Mouse (Mus musculus) spleen, adult 2 months (tissue): Measurements from ENCODE around the gene Coa4. TPM values are rescaled to one million over a fixed set of nuclear protein-coding genes. Genes with fewer than 3 reads are reported as not detected.

Source experiments
- DNase-seq, 2 experiments: peaks; one replicate each; pipeline versions ENCODE4 v3.0.0 to v3.0.0-alpha.2; 2012 to 2021; ENCODE audit warnings: low spot score in 2 of 2, low read depth in 1 of 2
- H3K27ac ChIP-seq: fragments of 200-500 bp; 2 replicates; pipeline ENCODE4 v1.5.1; 2012; ENCODE audit warnings: low read length, inconsistent platforms; ENCODE audit not compliant: insufficient read depth
- H3K27me3 ChIP-seq: fragments of 200-500 bp; 2 replicates; pipeline ENCODE4 v1.6.1; 2012; ENCODE audit warnings: mild to moderate bottlenecking, moderate library complexity, low read length, inconsistent platforms; ENCODE audit not compliant: control insufficient read depth, insufficient read depth
- H3K36me3 ChIP-seq: fragments of 200-500 bp; 2 replicates; pipeline ENCODE4 v1.6.1; 2012; ENCODE audit warnings: mild to moderate bottlenecking, low read length, inconsistent platforms; ENCODE audit not compliant: control insufficient read depth, insufficient read depth
- H3K4me1 ChIP-seq: fragments of 200-500 bp; 2 replicates; pipeline ENCODE4 v1.6.1; 2011; ENCODE audit warnings: inconsistent platforms; ENCODE audit not compliant: control insufficient read depth, insufficient read depth, insufficient read length
- H3K4me3 ChIP-seq: fragments of 200-500 bp; 2 replicates; pipeline ENCODE4 v1.5.1; 2011; ENCODE audit warnings: mild to moderate bottlenecking, inconsistent platforms; ENCODE audit not compliant: insufficient read depth, insufficient read length; ENCODE audit errors: extremely low read depth
- CTCF ChIP-seq: fragments of 200-500 bp; IDR thresholded peaks from 2 replicates; pipeline ENCODE4 v1.5.1; 2011; ENCODE audit warnings: mild to moderate bottlenecking, inconsistent platforms; ENCODE audit not compliant: insufficient read depth, insufficient read length, insufficient replicate concordance; ENCODE audit errors: extremely low read depth
- POLR2A ChIP-seq: fragments of 200-500 bp; IDR thresholded peaks from 2 replicates; pipeline ENCODE4 v1.6.1; 2011; ENCODE audit warnings: low read depth, low read length, inconsistent platforms
- WGBS: fragments of 180-500 bp; shearing (Covaris S2); methylation state at CpG from one replicate; pipeline ENCODE4 v1.1.7; 2018; 5-methylcytosine and 5-hydroxymethylcytosine counted together
- polyA plus RNA-seq: library from polyadenylated mRNA; depleted of rRNA; stranded (reverse); fragments of >200 nt; gene quantifications from 2 replicates; pipeline ENCODE4 v1.2.3, GENCODE M21; 2012

The Coa4 gene
- polyA plus RNA-seq, 1 experiment, result 7.8 TPM

DNA sequence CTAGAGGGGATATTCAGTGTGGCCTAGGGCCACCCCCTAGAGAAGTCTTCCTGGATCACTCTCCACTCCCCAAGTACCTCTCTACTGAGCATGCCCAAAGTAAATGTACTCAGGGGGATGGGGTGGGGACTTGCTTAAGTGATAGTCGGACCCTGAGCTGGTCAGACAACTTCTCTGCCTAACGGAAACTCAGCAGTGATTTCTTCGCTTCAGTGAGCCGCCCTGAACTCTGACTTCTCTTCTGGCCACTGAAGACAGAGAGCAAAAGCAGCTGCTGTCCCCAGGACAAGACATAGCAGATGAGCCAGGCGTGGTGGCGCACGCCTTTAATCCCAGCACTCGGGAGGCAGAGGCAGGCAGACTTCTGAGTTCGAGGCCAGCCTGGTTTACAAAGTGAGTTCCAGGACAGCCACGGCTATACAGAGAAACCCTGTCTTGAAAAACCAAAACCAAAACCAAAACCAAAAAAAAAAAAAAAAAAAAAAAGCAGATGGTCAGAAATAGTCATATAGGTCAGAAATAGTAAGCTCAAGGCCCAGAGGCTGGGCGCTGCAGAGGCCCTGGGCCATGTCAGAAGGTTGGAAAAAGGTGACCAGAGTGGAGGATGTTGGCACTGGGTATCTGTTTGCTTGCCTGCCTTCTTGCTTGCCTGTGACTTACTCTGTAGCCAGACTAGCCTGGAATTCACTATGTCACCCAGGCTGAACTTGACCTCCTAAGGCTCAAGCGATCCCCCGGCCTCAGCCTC lies 32.0 kb upstream of the Coa4 start:
- TF ChIP-seq CTCF (no peak), POLR2A (no peak; the same call in 1 of the 2 replicates)
- H3K27me3 ChIP-seq, result no peaks in the 10 kb centered on the region
- no peak overlapping the region for H3K4me3 ChIP-seq
- peaks cover 2% of the 10 kb centered on the region for H3K36me3 ChIP-seq
- no peak for DNase-seq
- H3K4me1 ChIP-seq, result peaks cover 25% of the 10 kb centered on the region; the same call in 1 of the 2 replicates
- H3K27ac ChIP-seq, result peak overlapping the region; percentile 16
- WGBS, result 57% methylated on average over 13 of the region's 13 CpGs

DNA sequence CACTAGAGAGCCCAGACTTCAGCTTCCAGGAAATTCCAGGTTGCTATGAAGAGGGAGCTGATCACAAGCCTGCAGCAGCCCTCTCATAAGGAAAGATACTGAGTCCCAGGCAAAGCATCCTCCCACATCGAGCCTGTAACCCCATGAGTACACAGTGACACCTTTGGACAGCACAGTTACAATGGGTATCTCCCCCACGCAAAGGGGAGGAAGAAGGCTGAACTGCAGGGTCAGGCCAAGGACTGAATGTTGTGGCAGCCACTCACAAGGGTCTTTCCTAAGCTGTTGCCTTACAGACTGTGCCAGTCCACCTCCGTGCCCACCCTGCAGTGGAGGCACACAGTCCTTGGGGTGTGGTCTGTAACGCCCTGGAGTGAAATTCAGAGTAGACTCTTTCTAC lies 30.4 kb upstream of the Coa4 start:
- WGBS, result 74% methylated on average over 4 of the region's 4 CpGs
- no peak for TF ChIP-seq CTCF
- no peak for TF ChIP-seq POLR2A
- Histone ChIP-seq H3K27me3 (no peaks in the 10 kb centered on the region), H3K27ac (no peak overlapping the region), H3K4me3 (no peak overlapping the region), H3K36me3 (no peaks in the 10 kb centered on the region), H3K4me1 (peaks cover 25% of the 10 kb centered on the region; the same call in 1 of the 2 replicates)
- DNase-seq, result no peak

DNA sequence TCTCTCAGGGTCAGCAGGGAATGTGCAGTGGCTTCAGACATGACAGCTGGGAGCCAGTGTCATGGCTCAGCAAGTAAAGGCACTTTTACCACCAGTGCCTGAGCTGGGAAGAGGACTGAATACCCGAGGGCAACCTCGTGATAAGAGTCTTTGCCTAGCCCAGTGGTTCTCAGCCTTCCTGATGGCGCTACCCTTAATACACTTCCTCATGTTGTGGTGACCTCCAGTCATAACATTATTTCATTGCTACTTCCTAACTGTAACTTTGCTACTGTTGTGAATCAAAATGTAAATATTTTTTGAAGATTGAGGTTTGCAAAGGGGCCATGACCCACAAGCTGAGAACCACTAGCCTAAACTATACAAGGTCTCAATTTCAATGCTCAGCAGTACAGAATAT lies 28.2 kb upstream of the Coa4 start:
- peaks cover 11% of the 10 kb centered on the region; the same call in 1 of the 2 replicates for H3K4me1 ChIP-seq
- H3K4me3 ChIP-seq, result no peak overlapping the region
- no peak for TF ChIP-seq CTCF
- TF ChIP-seq POLR2A, result no peak
- H3K27me3 ChIP-seq, result no peaks in the 10 kb centered on the region
- DNase-seq, result no peak
- H3K27ac ChIP-seq, result no peak overlapping the region
- no peaks in the 10 kb centered on the region for H3K36me3 ChIP-seq
- 15% methylated on average over 3 of the region's 3 CpGs for WGBS

DNA sequence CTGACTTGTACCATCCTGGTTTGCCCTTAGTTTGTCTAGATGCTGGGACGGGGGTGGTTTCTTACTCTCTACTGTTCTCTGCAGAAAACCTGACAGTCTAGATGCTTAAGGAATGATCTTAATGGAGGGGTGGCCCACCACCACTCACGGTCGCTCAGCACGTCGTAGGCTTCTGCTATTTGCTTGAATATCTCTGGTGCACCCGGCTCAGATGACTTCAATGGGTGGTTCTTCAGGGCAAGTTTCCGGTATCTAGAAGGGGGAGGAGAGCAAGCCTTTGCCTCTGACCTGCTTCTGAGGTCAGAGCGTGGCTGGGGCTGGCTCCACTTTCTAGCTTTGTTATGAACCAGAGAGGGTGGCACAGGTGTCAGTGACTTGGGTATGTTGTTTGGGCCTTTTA lies 25.3 kb upstream of the Coa4 start:
- Histone ChIP-seq H3K4me3 (peak overlapping the region; percentile 29; the same call in 1 of the 2 replicates), H3K36me3 (no peaks in the 10 kb centered on the region), H3K4me1 (no peaks in the 10 kb centered on the region), H3K27ac (peak overlapping the region; percentile 38), H3K27me3 (no peaks in the 10 kb centered on the region)
- no peak for DNase-seq
- 57% methylated on average over 8 of the region's 8 CpGs for WGBS
- TF ChIP-seq POLR2A, result no peak

DNA sequence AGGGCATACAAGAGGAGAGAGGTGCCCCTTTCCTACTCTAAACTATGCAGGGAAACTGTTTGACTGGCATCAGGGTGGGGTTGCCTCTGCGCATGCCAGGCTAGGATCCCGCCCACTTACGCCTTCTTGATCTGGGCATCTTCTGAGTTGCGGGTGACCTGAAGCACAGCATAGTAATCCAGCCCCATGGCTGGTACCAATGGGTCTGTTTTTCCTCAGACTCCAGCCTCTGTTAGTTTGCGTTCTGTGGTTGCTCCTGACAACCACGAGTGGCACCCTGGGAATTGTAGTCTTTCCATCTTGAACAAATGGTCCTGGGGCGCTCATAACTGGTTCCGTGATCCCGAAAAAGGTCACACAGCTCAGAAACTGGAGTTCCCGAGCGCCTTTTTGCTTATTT lies 22.3 kb upstream of the Coa4 start, which contains the start of gene Dnajb13:
Gene Dnajb13 (minus strand): TSS at position 388 of the 400 bp plus-strand sequence.
- WGBS, result 74% methylated on average over 11 of the region's 11 CpGs
- TF ChIP-seq CTCF (no peak), POLR2A (no peak)
- H3K27ac ChIP-seq, result no peak within 1 kb of the TSS

DNA sequence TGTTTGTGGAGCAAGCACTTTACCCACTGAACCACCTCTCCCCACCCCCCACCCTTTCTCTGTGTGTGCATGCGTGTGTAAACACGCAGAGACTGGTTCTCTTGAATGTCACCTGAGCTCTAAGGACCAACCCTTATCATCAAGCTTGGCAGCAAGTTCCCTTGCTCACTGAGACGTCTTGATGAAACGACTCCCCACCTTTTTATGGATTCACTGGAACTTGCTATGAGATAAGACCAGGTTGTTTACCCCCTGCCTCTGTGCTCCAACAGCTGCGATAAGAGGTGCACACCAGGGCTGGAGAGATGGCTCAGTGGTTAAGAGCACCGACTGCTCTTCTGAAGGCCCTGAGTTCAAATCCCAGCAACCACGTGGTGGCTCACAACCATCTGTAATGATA lies 16.7 kb upstream of the Coa4 start:
- H3K36me3 ChIP-seq, result no peaks in the 10 kb centered on the region
- no peak overlapping the region for H3K4me3 ChIP-seq
- TF ChIP-seq POLR2A (no peak), CTCF (no peak)
- WGBS, result 64% methylated on average over 7 of the region's 7 CpGs
- H3K4me1 ChIP-seq, result no peaks in the 10 kb centered on the region
- H3K27me3 ChIP-seq, result no peaks in the 10 kb centered on the region
- no peak overlapping the region for H3K27ac ChIP-seq
- DNase-seq, result no peak

More for the DNA sequence above, 22.3 kb upstream of the Coa4 start, which contains the start of gene Dnajb13:
- no peaks in the 10 kb centered on the region for H3K27me3 ChIP-seq
- no peak within 1 kb of the TSS for H3K4me3 ChIP-seq
- no peaks in the 10 kb centered on the region for H3K4me1 ChIP-seq
- no peaks in the 10 kb centered on the region for H3K36me3 ChIP-seq
- no peak for DNase-seq

DNA sequence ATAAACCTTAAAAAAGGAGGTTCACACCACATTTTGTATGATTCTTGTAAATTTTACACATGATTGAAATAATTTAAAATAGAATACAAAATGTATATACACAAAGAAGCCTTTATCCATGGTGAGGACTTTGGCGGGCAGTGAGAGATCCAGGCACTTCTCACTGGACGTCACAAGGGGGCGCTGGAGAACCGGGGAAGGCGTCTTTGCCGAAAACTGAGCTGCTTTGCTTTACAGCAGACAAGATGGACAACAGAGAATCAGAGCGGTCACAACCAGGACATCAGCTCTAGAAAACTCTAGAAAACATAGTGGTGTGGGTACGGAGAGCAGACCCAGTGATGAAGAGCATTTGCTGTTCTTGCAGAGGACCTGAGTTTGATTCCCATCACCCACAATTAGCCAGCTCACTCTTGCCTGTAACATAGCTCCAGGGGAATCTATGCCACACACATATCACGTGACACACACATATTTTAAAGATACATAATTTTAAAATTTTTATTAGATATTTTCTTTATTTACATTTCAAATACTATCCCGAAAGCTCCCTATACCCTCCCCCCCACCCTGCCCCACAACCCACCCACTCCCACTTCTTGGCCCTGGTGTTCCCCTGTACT lies 16.1 kb upstream of the Coa4 start:
- Histone ChIP-seq H3K36me3 (no peaks in the 10 kb centered on the region), H3K27ac (no peak overlapping the region), H3K4me1 (no peaks in the 10 kb centered on the region), H3K4me3 (no peak overlapping the region), H3K27me3 (no peaks in the 10 kb centered on the region)
- TF ChIP-seq CTCF, result peak; percentile 98
- no peak for TF ChIP-seq POLR2A
- DNase-seq, result peak; percentile 47 to 74
- WGBS, result 25% methylated on average over 10 of the region's 10 CpGs
